Mouse (Mus musculus) hindbrain, embryonic 12.5 days (tissue): ENCODE measurements around the gene Otulin. TPM values are rescaled to one million over a fixed set of nuclear protein-coding genes. Genes with fewer than 3 reads are reported as not detected.
A peak's percentile ranks its signal among the peaks of the same experiment; 100 is the strongest.

Source experiments
- ATAC-seq: fragments of 200-750 bp; cut with Nextera tagmentation; 2 replicates; pipeline ENCODE4 v1.8.0; 2017; ENCODE audit warnings: moderate TSS enrichment; ENCODE audit not compliant: low FRiP score
- H3K27ac ChIP-seq: fragments of 300-500 bp; sonication (generic); 2 replicates; pipeline ENCODE4 v1.5.1; 2016; ENCODE audit warnings: mild to moderate bottlenecking
- H3K27me3 ChIP-seq: fragments of 300-500 bp; sonication (generic); 2 replicates; pipeline ENCODE4 v1.6.1; 2016; ENCODE audit warnings: mild to moderate bottlenecking
- H3K36me3 ChIP-seq: fragments of 300-500 bp; sonication (generic); 2 replicates; pipeline ENCODE4 v1.6.1; 2016; ENCODE audit warnings: mild to moderate bottlenecking
- H3K4me1 ChIP-seq: fragments of 300-500 bp; sonication (generic); 2 replicates; pipeline ENCODE4 v1.6.1; 2016
- H3K4me2 ChIP-seq: fragments of 300-500 bp; sonication (generic); replicated peaks from 2 replicates; pipeline ENCODE4 v1.6.1; 2016; ENCODE audit warnings: mild to moderate bottlenecking
- H3K4me3 ChIP-seq: fragments of 300-500 bp; sonication (generic); 2 replicates; pipeline ENCODE4 v1.5.1; 2016; ENCODE audit warnings: mild to moderate bottlenecking
- H3K9ac ChIP-seq: fragments of 300-500 bp; sonication (generic); 2 replicates; pipeline ENCODE4 v1.6.1; 2016; ENCODE audit warnings: mild to moderate bottlenecking, moderate library complexity
- H3K9me3 ChIP-seq: fragments of 300-500 bp; sonication (generic); replicated peaks from 2 replicates; pipeline ENCODE4 v1.6.1; 2016; ENCODE audit warnings: mild to moderate bottlenecking
- WGBS: fragments of 180-500 bp; shearing (Covaris S2); methylation state at CpG from one replicate; pipeline ENCODE4 v1.1.7; 2016; 5-methylcytosine and 5-hydroxymethylcytosine counted together
- polyA plus RNA-seq: library from polyadenylated mRNA; unstranded; fragments of >200 nt; fragmentation: Nextera tagmentation; extraction: Ambion mirVana; gene quantifications from 2 replicates; pipeline ENCODE4 v1.2.1, GENCODE M21; 2016

The Otulin gene
- polyA plus RNA-seq, 1 experiment from 2014 or later: 29.7 TPM

- Histone ChIP-seq H3K4me2 (no peak overlapping the region), H3K4me3 (no peak overlapping the region), H3K9me3 (no peaks in the 10 kb centered on the region), H3K9ac (no peak overlapping the region), H3K27me3 (no peaks in the 10 kb centered on the region), H3K27ac (no peak overlapping the region), H3K36me3 (no peaks in the 10 kb centered on the region), H3K4me1 (peaks cover 8% of the 10 kb centered on the region; the same call in 1 of the 2 replicates)
- ATAC-seq: no peak
- WGBS: 89% methylated on average over 7 of the region's 7 CpGs
These were observed 38.1 kb upstream of the Otulin start for GRCm38 (mm10) chr15:27668557-27668956.

DNA sequence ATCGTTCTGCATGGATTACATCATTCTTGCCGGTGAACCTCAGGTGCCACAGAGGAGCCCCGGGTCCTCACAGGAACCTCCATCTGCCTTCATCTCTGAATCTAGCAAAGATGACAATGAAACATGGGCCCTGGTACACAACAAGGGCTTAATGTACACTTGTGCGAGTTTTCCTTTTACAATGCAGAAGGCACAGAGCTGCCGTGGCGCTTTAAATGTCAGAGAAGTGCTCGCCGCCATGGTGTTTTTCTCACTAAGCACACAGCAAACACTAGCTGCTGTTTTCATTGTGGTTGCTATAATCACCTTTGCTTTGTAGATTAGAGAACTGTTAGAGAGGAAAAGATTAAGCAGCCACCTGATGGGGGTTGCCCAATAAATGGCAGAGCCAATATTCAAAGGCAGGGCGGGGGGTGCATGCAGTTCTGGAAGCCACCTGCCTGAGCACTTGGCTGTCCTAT lies 37.5 kb upstream of the Otulin start:
- Histone ChIP-seq H3K36me3 (no peaks in the 10 kb centered on the region), H3K27ac (no peak overlapping the region), H3K4me2 (no peak overlapping the region), H3K4me1 (peaks cover 8% of the 10 kb centered on the region; the same call in 1 of the 2 replicates), H3K9ac (no peak overlapping the region), H3K4me3 (no peak overlapping the region), H3K27me3 (no peaks in the 10 kb centered on the region), H3K9me3 (no peaks in the 10 kb centered on the region)
- WGBS: 86% methylated on average over 9 of the region's 9 CpGs
- ATAC-seq: no peak

DNA sequence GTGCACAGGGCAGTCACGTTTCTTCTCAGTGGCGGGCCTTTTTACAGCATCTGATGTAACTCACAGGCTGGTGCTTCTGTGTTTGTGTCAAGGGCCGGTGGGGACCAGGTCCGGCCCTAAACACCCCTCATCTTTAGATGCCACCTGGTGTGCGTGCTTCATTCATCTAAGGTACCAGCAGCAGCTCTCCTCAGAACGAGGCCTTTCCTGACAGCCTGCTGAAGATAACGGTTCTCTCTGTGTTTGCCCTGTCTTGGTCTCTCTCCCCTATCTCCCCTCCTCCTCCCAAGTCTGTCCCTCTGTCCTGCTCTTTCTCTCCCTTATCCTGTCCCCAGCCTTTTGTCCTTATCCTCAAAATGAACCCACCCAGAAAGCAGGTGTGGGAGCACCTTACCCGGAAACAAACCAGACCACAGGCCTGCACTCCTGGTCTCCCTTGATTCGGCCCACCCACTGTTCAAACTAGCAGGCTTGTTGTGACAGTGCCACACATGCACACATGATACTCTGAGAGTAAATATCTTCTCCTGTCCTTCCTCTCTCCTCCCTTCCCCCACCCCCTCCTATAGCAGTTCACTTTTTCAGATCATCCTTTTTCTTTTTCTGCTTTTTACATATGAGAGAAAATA lies 36.5 kb upstream of the Otulin start:
- H3K4me3 ChIP-seq: no peak overlapping the region
- peaks cover 5% of the 10 kb centered on the region; the same call in 1 of the 2 replicates for H3K4me1 ChIP-seq
- no peak overlapping the region for H3K4me2 ChIP-seq
- H3K27me3 ChIP-seq: no peaks in the 10 kb centered on the region
- no peak overlapping the region for H3K9ac ChIP-seq
- H3K36me3 ChIP-seq: no peaks in the 10 kb centered on the region
- 78% methylated on average over 9 of the region's 9 CpGs for WGBS
- no peak for ATAC-seq
- no peaks in the 10 kb centered on the region for H3K9me3 ChIP-seq
- no peak overlapping the region for H3K27ac ChIP-seq

DNA sequence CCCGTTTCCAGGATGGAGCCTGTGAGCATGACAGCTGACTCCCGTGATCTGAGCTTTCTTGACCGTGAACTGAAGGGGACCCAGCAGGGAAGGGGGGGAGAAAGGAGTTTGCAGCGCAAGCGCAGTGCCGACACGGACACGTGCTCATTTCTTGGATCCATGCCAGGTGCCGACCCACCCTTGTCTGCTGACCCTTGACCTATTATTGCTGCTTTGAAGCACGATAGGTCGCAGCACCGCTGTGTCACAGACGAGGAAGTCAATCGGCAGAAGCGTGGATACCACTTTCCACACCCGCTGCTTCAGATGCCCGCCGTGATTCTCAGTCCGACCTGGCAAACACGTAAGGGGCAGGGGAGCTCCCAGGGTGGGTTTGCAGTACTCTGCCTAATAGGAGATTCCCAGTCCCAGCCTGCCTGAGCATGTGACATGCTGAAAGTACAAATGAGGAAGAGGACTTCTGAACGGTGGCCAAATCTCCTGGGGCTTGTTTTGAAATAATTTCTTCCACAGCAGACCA lies 35.0 kb upstream of the Otulin start:
- ATAC-seq: peak; percentile 73
- Histone ChIP-seq H3K36me3 (no peaks in the 10 kb centered on the region), H3K27ac (no peak overlapping the region), H3K4me3 (no peak overlapping the region), H3K9ac (no peak overlapping the region), H3K27me3 (no peaks in the 10 kb centered on the region), H3K4me1 (peaks cover 5% of the 10 kb centered on the region; the same call in 1 of the 2 replicates), H3K9me3 (no peaks in the 10 kb centered on the region), H3K4me2 (peak overlapping the region; percentile 20)
- 55% methylated on average over 21 of the region's 21 CpGs for WGBS

DNA sequence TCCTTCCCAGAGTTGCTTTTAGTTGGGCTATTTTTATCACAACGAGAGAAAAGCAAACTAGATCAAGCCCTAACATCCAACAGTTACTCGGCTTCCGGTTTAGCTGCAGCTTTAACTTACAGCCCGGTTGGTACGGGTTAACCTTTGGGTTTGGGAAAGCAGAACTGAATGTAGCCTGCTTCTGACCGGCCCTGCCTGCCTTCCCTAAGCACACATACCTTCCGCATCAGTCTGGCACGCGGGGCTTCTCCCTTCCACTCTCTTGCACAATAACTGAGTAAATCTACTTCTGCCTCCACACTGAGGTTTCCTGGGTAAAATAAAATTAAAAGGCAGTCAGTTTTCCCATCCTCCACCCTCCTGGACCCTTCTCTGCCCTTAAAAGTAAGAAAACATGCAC lies 33.6 kb upstream of the Otulin start:
- H3K27me3 ChIP-seq: no peaks in the 10 kb centered on the region
- WGBS: 94% methylated on average over 9 of the region's 9 CpGs
- peaks cover 5% of the 10 kb centered on the region; the same call in 1 of the 2 replicates for H3K4me1 ChIP-seq
- ATAC-seq: no peak
- no peaks in the 10 kb centered on the region for H3K9me3 ChIP-seq
- no peak overlapping the region for H3K4me3 ChIP-seq
- no peak overlapping the region for H3K4me2 ChIP-seq
- no peak overlapping the region for H3K27ac ChIP-seq
- no peak overlapping the region for H3K9ac ChIP-seq
- H3K36me3 ChIP-seq: no peaks in the 10 kb centered on the region

DNA sequence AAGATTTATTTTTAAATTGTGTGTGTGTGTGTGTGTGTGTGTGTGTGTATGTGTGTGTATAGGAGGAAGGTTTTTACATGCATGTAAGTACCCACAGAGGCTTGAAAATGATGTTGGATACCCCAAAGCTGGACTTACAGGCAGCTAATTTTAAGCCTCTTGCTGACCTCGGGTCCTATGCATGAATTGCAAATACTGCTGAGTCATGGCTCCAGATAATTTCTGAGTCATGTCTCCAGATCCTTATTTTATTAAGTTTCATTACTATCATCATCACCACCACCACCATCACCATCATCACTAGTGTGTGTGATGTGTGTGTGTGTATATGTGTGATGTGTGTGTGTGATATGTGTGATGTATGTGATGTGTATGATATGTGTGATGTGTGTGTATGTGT lies 32.2 kb upstream of the Otulin start:
- Histone ChIP-seq H3K4me2 (no peak overlapping the region), H3K36me3 (no peaks in the 10 kb centered on the region), H3K4me1 (peaks cover 5% of the 10 kb centered on the region; the same call in 1 of the 2 replicates), H3K27me3 (no peaks in the 10 kb centered on the region), H3K4me3 (no peak overlapping the region), H3K9ac (no peak overlapping the region), H3K27ac (no peak overlapping the region), H3K9me3 (no peaks in the 10 kb centered on the region)
- no peak for ATAC-seq
- 68% methylated on average over 1 of the region's 1 CpGs for WGBS

DNA sequence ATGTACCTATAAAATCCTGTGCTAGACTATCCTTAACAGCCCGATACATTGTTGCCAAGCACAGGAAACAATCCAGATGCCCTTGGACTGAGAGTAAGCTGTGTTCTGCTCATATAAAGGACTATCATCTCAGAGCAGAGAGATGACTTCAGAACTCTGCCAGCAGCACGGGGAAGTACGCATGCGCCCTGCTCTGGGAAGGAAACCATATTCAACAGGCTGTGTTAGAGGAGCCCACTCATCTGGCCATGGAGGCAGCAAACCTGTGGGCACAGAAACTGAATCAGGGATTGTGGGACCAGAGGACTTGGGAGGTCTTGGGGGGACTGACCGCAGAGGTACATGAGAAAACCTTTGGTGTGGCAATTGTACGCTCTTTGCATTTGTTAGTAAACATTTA lies 31.2 kb upstream of the Otulin start:
- Histone ChIP-seq H3K27ac (no peak overlapping the region), H3K9ac (no peak overlapping the region), H3K9me3 (no peaks in the 10 kb centered on the region), H3K4me1 (peaks cover 5% of the 10 kb centered on the region; the same call in 1 of the 2 replicates), H3K4me2 (no peak overlapping the region), H3K36me3 (no peaks in the 10 kb centered on the region), H3K27me3 (no peaks in the 10 kb centered on the region), H3K4me3 (no peak overlapping the region)
- no peak for ATAC-seq
- 90% methylated on average over 6 of the region's 6 CpGs for WGBS

GRCm38 (mm10) chr15:27659592-27660244 lies 29.2 kb upstream of the Otulin start:
- H3K9me3 ChIP-seq: no peaks in the 10 kb centered on the region
- no peak overlapping the region for H3K4me3 ChIP-seq
- no peaks in the 10 kb centered on the region for H3K36me3 ChIP-seq
- H3K9ac ChIP-seq: no peak overlapping the region
- WGBS: 40% methylated on average over 17 of the region's 17 CpGs
- H3K4me1 ChIP-seq: no peaks in the 10 kb centered on the region
- no peak overlapping the region for H3K27ac ChIP-seq
- H3K27me3 ChIP-seq: no peaks in the 10 kb centered on the region
- H3K4me2 ChIP-seq: no peak overlapping the region
- ATAC-seq: 0 out of 2 replicates have a peak, but pooled peaks have one; percentile 43

DNA sequence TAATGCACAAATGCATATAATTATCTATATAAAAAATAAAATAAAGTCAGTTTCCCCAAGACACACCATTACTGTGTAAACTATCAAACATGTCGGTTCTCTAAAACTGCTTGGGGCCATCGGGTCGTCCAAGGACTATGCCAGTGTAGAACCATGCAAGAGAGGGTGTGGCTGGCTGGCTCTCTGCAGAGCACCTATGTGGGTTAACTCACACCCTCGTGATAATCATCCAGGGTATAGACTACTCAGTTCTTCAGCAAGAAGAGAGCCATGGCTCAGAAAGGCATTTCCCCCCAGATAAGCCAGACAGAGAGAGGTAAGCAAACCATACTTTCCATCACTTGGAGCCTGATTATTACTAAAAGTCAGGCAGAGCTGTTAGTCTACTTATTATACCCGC lies 28.6 kb upstream of the Otulin start:
- WGBS: 90% methylated on average over 5 of the region's 5 CpGs
- Histone ChIP-seq H3K27ac (no peak overlapping the region), H3K4me1 (no peaks in the 10 kb centered on the region), H3K4me2 (no peak overlapping the region), H3K4me3 (no peak overlapping the region), H3K36me3 (no peaks in the 10 kb centered on the region), H3K27me3 (no peaks in the 10 kb centered on the region), H3K9me3 (no peaks in the 10 kb centered on the region), H3K9ac (no peak overlapping the region)
- 0 out of 2 replicates have a peak, but pooled peaks have one; percentile 6 for ATAC-seq

DNA sequence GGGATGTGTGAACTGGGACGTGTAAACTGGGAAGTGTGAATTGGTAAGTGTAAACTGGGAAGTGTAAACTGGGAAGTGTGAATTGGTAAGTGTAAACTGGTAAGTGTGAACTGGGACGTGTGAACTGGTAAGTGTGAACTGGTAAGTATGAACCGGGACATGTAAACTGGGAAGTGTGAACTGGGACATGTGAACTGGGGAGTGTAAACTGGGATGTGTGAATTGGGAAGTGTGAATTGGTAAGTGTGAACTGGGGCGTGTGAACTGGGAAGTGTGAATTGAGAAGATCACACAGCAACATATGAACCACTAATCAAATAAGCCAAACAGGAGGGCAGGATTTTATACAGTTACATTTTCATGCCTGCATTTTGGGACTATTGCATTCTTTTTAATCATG lies 27.9 kb upstream of the Otulin start:
- WGBS: 88% methylated on average over 4 of the region's 4 CpGs
- H3K27me3 ChIP-seq: no peaks in the 10 kb centered on the region
- no peaks in the 10 kb centered on the region for H3K9me3 ChIP-seq
- no peaks in the 10 kb centered on the region for H3K36me3 ChIP-seq
- H3K9ac ChIP-seq: no peak overlapping the region
- H3K27ac ChIP-seq: no peak overlapping the region
- H3K4me3 ChIP-seq: no peak overlapping the region
- ATAC-seq: no peak
- H3K4me1 ChIP-seq: no peaks in the 10 kb centered on the region
- no peak overlapping the region for H3K4me2 ChIP-seq

GRCm38 (mm10) chr15:27657866-27658265 lies 27.4 kb upstream of the Otulin start:
- Histone ChIP-seq H3K27ac (no peak overlapping the region), H3K27me3 (no peaks in the 10 kb centered on the region), H3K4me1 (no peaks in the 10 kb centered on the region), H3K4me3 (no peak overlapping the region), H3K36me3 (no peaks in the 10 kb centered on the region), H3K9me3 (no peaks in the 10 kb centered on the region), H3K4me2 (no peak overlapping the region), H3K9ac (no peak overlapping the region)
- WGBS: 97% methylated on average over 10 of the region's 10 CpGs
- no peak for ATAC-seq

DNA sequence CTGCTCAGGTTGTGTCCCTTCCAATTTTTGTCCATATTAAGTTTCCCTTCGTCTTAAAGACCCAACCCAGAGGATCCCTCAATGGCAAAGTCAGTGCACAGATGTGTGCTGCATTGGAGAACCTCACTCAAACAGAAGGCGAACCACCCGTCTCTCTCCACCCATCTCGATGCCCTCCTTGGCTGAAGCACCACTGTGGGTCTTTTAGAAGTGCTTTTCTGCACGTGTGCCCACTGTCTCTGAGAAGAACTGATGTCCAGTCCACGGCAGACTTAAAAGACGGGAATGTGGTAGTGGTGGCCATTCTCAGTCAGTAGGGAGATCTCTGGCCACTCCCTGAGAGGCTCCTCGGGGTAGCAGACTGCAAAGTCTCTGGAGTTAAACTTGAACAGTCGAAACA lies 26.1 kb upstream of the Otulin start:
- ATAC-seq: no peak

More for the DNA sequence above, 26.1 kb upstream of the Otulin start:
- Histone ChIP-seq H3K27me3 (no peaks in the 10 kb centered on the region), H3K9ac (no peak overlapping the region), H3K4me1 (no peaks in the 10 kb centered on the region), H3K4me3 (no peak overlapping the region), H3K9me3 (no peaks in the 10 kb centered on the region), H3K27ac (no peak overlapping the region), H3K4me2 (no peak overlapping the region), H3K36me3 (no peaks in the 10 kb centered on the region)
- 84% methylated on average over 9 of the region's 9 CpGs for WGBS
